Mouse (Mus musculus): ENCODE measurements around the gene Clic1. TPM values are rescaled to one million over a fixed set of nuclear protein-coding genes. Genes with fewer than 3 reads are reported as not detected.

Gene Clic1
- polyA plus RNA-seq, 1 experiment: 141 TPM

DNA sequence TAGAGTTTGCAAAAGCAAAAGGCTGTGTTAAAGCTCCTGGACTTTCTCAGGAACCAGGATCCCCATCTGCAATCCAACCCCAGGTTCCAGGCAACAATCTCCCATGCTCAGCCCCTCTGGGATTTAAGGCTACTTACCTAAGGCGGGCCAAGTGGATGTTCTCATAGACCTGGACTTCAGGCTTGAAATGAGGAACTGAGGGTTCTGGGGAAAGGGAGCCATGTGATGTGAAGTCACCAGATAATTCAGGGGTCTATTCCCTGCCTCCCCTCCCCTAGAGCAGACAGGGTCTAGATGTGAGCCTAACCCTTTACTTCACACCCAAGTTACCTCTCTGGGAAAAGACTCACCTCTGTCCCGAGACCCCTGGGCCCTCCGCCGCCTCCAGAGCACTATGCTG lies 30.9 kb downstream of the Clic1 start:
- no peak overlapping the region for H3K4me3 ChIP-seq (replicated peaks; ENCODE audit: control insufficient read depth, low read depth, low read length)
- no peak for TF ChIP-seq CTCF (IDR thresholded peaks at IDR 0.05; ENCODE audit: control insufficient read depth, insufficient read depth, low read length)
- TF ChIP-seq POLR2A (IDR thresholded peaks at IDR 0.05; ENCODE audit: borderline replicate concordance, control insufficient read depth, low read depth, low read length): no peak
- H3K4me1 ChIP-seq (ENCODE audit: control insufficient read depth, insufficient read depth, low read length): peaks cover 5% of the 10 kb centered on the region; the same call in 1 of the 2 replicates
- H3K27ac ChIP-seq (ENCODE audit: control insufficient read depth, insufficient read depth, low read depth, low read length, poor library complexity): no peak overlapping the region
- 86% methylated on average over 4 of the region's 4 CpGs for WGBS

GRCm38 (mm10) chr17:35082841-35083576 lies 33.2 kb downstream of the Clic1 start:
- 91% methylated on average over 16 of the region's 16 CpGs for WGBS

DNA sequence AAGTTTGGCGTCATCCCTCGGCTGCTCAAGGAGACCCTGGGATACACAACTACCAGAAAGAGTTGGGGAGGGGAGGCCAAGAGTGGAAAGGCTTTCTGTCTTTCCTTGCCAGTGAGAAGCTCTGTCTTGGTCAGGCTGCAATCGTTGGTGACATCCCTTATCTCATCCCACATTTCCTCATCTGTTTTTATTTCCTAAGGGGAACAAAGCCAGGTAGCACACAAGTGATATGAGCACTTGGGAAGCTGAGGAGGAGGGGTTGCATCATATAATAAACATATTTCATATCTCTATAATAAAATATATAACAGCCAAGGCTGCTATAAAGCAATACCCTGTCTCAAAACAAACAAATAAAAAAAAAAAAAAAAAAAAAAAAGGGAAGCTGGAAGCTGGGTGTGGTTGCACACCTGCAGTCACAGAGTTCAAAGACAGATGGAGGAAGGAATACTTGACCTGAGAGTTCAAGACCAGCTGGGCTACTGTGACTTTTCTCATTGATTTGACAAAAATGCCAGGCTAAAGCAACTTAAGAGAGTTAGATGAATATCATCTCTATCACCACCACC lies 34.2 kb downstream of the Clic1 start:
- no peak overlapping the region for H3K4me3 ChIP-seq (replicated peaks; ENCODE audit: control insufficient read depth, low read depth, low read length)
- H3K4me1 ChIP-seq (ENCODE audit: control insufficient read depth, insufficient read depth, low read length): no peaks in the 10 kb centered on the region; the same call in none of the 2 replicates
- no peak overlapping the region for H3K27ac ChIP-seq (ENCODE audit: control insufficient read depth, insufficient read depth, low read depth, low read length, poor library complexity)
- 57% methylated on average over 3 of the region's 3 CpGs for WGBS
- no peak for TF ChIP-seq CTCF (IDR thresholded peaks at IDR 0.05; ENCODE audit: control insufficient read depth, insufficient read depth, low read length)
- no peak for TF ChIP-seq POLR2A (IDR thresholded peaks at IDR 0.05; ENCODE audit: borderline replicate concordance, control insufficient read depth, low read depth, low read length)

More at GRCm38 (mm10) chr17:35082841-35083576, 33.2 kb downstream of the Clic1 start:
- no peak overlapping the region for H3K4me3 ChIP-seq (replicated peaks; ENCODE audit: control insufficient read depth, low read depth, low read length)
- H3K27ac ChIP-seq (ENCODE audit: control insufficient read depth, insufficient read depth, low read depth, low read length, poor library complexity): no peak overlapping the region
- H3K4me1 ChIP-seq (ENCODE audit: control insufficient read depth, insufficient read depth, low read length): peaks cover 1% of the 10 kb centered on the region; the same call in 1 of the 2 replicates
- no peak for TF ChIP-seq CTCF (IDR thresholded peaks at IDR 0.05; ENCODE audit: control insufficient read depth, insufficient read depth, low read length)

DNA sequence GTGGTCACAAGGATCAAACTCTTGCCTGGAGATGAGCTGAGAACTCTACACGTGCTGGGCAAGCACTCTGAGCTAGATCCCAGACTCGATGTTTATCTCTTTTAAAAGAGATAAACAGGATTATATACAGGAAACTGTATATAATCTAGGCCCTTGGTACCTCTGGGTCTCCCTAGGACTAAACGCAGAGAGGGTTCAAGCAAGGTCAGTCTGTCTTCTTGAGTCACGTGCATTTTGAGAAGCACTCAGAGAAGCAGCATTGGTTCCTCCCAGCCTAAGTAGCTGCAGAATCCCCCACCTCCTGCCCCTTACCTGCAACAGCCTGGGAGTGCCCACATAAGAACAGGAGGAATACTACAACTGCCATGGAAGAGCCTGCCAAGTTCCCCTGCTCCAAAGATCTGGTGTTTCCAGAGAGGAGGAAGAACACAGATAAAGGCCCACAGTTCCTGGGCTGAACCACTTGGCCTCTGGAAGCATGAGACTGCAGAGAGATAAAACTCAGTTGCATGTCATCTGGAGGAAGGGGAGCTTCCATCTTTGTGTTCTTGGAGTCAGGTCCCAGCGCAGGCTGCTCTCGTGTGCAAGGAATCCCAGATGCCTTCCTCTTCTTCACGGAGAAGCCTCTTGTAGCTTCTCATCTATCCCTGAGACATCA lies 35.6 kb downstream of the Clic1 start, which contains the start of gene Ly6g6f:
Gene Ly6g6f (minus strand): TSS at position 403 of the 658 bp plus-strand sequence.
- TF ChIP-seq CTCF (IDR thresholded peaks at IDR 0.05; ENCODE audit: control insufficient read depth, insufficient read depth, low read length) (no peak), POLR2A (IDR thresholded peaks at IDR 0.05; ENCODE audit: borderline replicate concordance, control insufficient read depth, low read depth, low read length) (no peak)
- peak within 1 kb of the TSS; percentile 15 for H3K4me3 ChIP-seq (replicated peaks; ENCODE audit: control insufficient read depth, low read depth, low read length)
- no peaks in the 10 kb centered on the region; the same call in none of the 2 replicates for H3K4me1 ChIP-seq (ENCODE audit: control insufficient read depth, insufficient read depth, low read length)
- 0 out of 2 replicates have a peak within 1 kb of the TSS, but pooled peaks have one; percentile 9 for H3K27ac ChIP-seq (ENCODE audit: control insufficient read depth, insufficient read depth, low read depth, low read length, poor library complexity)
- 59% methylated on average over 7 of the region's 7 CpGs for WGBS

DNA sequence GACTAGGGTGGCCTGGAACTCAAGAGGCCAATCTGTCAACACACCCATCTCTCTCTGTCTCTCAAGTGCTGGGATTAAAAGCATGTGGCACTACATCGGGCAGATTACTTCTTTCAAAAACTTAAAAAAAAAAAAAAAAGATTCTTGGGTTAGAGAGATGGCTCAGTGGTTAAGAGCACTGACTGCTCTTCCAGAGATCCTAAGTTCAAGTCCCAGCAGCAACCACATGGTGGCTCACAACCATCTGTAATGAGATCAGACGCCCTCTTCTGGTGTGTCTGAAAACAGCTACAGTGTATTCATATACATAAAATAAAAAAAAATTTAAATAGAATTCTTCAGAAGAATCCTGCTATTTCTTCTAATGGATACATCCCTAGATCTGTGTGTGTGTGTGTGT lies 38.4 kb downstream of the Clic1 start:
- 31% methylated on average over 2 of the region's 2 CpGs for WGBS
- H3K4me3 ChIP-seq (replicated peaks; ENCODE audit: control insufficient read depth, low read depth, low read length): no peak overlapping the region
- no peak overlapping the region for H3K27ac ChIP-seq (ENCODE audit: control insufficient read depth, insufficient read depth, low read depth, low read length, poor library complexity)
- no peaks in the 10 kb centered on the region; the same call in none of the 2 replicates for H3K4me1 ChIP-seq (ENCODE audit: control insufficient read depth, insufficient read depth, low read length)
- no peak for TF ChIP-seq CTCF (IDR thresholded peaks at IDR 0.05; ENCODE audit: control insufficient read depth, insufficient read depth, low read length)

- Histone ChIP-seq H3K4me1 (ENCODE audit: control insufficient read depth, insufficient read depth, low read length) (no peaks in the 10 kb centered on the region; the same call in none of the 2 replicates), H3K27ac (ENCODE audit: control insufficient read depth, insufficient read depth, low read depth, low read length, poor library complexity) (peak within 1 kb of the TSS; percentile 97), H3K4me3 (replicated peaks; ENCODE audit: control insufficient read depth, low read depth, low read length) (peak within 1 kb of the TSS; percentile 71)
- TF ChIP-seq POLR2A (IDR thresholded peaks at IDR 0.05; ENCODE audit: borderline replicate concordance, control insufficient read depth, low read depth, low read length) (peak; percentile 82; the same call in 1 of the 2 replicates), CTCF (IDR thresholded peaks at IDR 0.05; ENCODE audit: control insufficient read depth, insufficient read depth, low read length) (no peak)
- WGBS: 2% methylated on average over 67 of the region's 67 CpGs
Measured at GRCm38 (mm10) chr17:35088825-35089644, 39.3 kb downstream of the Clic1 start, which contains the start of gene Abhd16a. Gene Abhd16a (plus strand): TSS chr17:35089263.

DNA sequence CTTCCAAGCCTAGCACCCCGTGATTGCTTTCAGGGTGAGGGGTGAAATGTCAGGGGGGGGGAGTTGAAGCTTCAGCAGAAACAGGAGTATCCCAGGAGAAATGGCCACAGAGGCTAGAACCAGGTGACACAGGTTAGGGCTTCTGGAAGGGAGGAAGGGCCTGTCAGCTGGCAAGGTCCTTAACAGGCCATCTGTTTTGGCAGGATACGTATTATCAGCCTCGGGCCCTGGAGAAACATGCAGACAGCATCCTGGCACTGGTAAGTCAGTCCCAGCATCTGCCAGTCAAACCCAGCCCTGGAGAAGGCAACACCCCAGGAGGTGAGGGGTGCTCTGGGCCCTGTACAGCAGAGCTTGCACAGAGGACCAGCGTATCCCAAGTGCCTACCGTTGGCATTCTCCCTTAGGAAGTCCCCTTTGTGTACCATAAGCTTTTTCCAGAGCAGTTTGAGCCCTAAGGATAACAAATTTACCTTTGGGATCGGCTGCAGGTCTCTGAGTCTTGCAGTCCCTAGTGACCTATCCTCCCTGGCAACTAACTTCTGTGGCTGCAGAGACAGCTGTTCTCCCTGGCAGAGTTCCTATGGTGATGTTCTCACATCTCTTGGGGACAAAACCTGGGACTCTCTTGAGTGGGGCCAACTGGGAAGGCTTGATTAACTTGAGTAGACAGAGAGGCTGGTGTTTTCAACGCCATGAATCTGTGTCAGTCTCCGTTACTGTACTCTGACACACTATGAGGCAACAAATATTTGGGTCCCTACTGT lies 40.6 kb downstream of the Clic1 start:
- peak overlapping the region; percentile 14 for H3K27ac ChIP-seq (ENCODE audit: control insufficient read depth, insufficient read depth, low read depth, low read length, poor library complexity)
- WGBS: 65% methylated on average over 8 of the region's 8 CpGs
- H3K4me1 ChIP-seq (ENCODE audit: control insufficient read depth, insufficient read depth, low read length): no peaks in the 10 kb centered on the region; the same call in 1 of the 2 replicates
- no peak for TF ChIP-seq CTCF (IDR thresholded peaks at IDR 0.05; ENCODE audit: control insufficient read depth, insufficient read depth, low read length)
- peak; percentile 50; the same call in 1 of the 2 replicates for TF ChIP-seq POLR2A (IDR thresholded peaks at IDR 0.05; ENCODE audit: borderline replicate concordance, control insufficient read depth, low read depth, low read length)
- peak overlapping the region; percentile 44 for H3K4me3 ChIP-seq (replicated peaks; ENCODE audit: control insufficient read depth, low read depth, low read length)

Measured in bone marrow, adult 2 months (tissue).